Mouse (Mus musculus) liver, embryonic 11.5 days (tissue): ENCODE data around the gene Srgap1. TPM values are rescaled to one million over a fixed set of nuclear protein-coding genes. Genes with fewer than 3 reads are reported as not detected.
A peak's percentile ranks its signal among the peaks of the same experiment; 100 is the strongest.

Experiments
- ATAC-seq: fragments of 200-750 bp; cut with Nextera tagmentation; replicated peaks from 2 replicates; pipeline ENCODE4 v1.8.0; 2017; ENCODE audit warnings: moderate number of reproducible peaks, mild to moderate bottlenecking, moderate TSS enrichment, moderate library complexity; ENCODE audit not compliant: low FRiP score
- DNase-seq: peaks from one replicate; pipeline ENCODE4 v3.0.0-alpha.2; 2017; ENCODE audit warnings: low spot score
- H3K27ac ChIP-seq: fragments of 300-500 bp; sonication (generic); 2 replicates; pipeline ENCODE4 v1.5.1; 2014; ENCODE audit warnings: mild to moderate bottlenecking, low read depth, low read length, control low read depth
- H3K27me3 ChIP-seq: fragments of 300-500 bp; sonication (generic); replicated peaks from 2 replicates; pipeline ENCODE4 v1.6.1; 2014; ENCODE audit warnings: low read length, mixed read lengths; ENCODE audit not compliant: control insufficient read depth, insufficient read depth
- H3K36me3 ChIP-seq: fragments of 300-500 bp; sonication (generic); 2 replicates; pipeline ENCODE4 v1.6.1; 2014; ENCODE audit warnings: mild to moderate bottlenecking, low read length, moderate library complexity, mixed read lengths; ENCODE audit not compliant: control insufficient read depth, insufficient read depth
- H3K4me1 ChIP-seq: fragments of 300-500 bp; sonication (generic); replicated peaks from 2 replicates; pipeline ENCODE4 v1.6.1; 2014; ENCODE audit warnings: low read length, mixed read lengths; ENCODE audit not compliant: control insufficient read depth, insufficient read depth
- H3K4me2 ChIP-seq: fragments of 300-500 bp; sonication (generic); 2 replicates; pipeline ENCODE4 v1.6.1; 2014; ENCODE audit warnings: mild to moderate bottlenecking, control low read depth, moderate library complexity
- H3K4me3 ChIP-seq: fragments of 300-500 bp; sonication (generic); 2 replicates; pipeline ENCODE4 v1.5.1; 2014; ENCODE audit warnings: low read depth, low read length, control low read depth
- H3K9ac ChIP-seq: fragments of 300-500 bp; sonication (generic); 2 replicates; pipeline ENCODE4 v1.6.1; 2014; ENCODE audit warnings: low read depth, low read length, control low read depth
- H3K9me3 ChIP-seq: fragments of 300-500 bp; sonication (generic); 2 replicates; pipeline ENCODE4 v1.6.1; 2016; ENCODE audit warnings: low read length, inconsistent platforms, mixed read lengths; ENCODE audit not compliant: control insufficient read depth
- WGBS: fragments of 180-500 bp; shearing (Covaris S2); extraction: QIAGEN DNeasy Blood & Tissue Kit; methylation state at CpG from one replicate; pipeline ENCODE4 v1.1.7; 2014; 5-methylcytosine and 5-hydroxymethylcytosine counted together
- polyA plus RNA-seq: library from polyadenylated mRNA; unstranded; fragments of >200 nt; fragmentation: Nextera tagmentation; extraction: Ambion mirVana; gene quantifications from 2 replicates; pipeline ENCODE4 v1.2.1, GENCODE M21; 2014

The Srgap1 gene
- polyA plus RNA-seq, 1 experiment from 2014 or later, result 3.8 TPM

DNA sequence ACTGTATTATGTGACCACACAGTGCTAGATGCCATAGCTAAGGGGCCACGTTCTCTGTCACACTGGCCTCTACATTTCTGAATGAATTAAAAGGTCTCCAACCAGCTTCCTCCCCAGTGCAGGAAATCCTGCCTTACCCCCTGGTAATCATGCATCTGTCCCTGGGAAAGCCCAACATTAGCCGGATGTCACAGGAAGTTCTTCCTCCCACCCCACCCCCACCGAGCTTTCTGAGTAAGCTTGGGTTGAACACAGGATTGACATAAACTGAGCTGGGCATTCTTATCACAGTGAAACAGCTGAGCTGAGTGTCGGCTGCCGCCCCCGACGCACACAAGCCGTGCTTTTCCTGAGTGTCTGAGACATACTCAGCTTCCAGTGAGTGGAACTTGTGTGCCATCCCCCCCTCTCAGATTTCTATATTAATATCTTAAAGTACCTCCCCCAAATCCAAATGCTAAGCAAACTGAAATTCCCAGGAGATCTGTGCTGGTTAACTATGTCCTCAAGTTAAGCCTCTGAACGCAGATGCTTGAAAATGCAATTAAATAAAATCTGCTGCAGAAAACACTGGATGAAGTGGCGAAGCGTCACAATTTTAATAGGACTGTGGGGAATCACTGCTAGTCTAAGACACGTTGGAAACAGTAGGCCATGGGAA, 38.3 kb downstream of the Srgap1 start:
- WGBS, result 26% methylated on average over 12 of the region's 12 CpGs
- DNase-seq, result peak; percentile 45
- no peaks in the 10 kb centered on the region for H3K27me3 ChIP-seq
- no peaks in the 10 kb centered on the region for H3K9me3 ChIP-seq
- no peaks in the 10 kb centered on the region for H3K36me3 ChIP-seq
- no peak overlapping the region for H3K9ac ChIP-seq
- no peak overlapping the region for H3K4me3 ChIP-seq
- peaks cover 25% of the 10 kb centered on the region for H3K4me1 ChIP-seq
- peak overlapping the region; percentile 48 for H3K27ac ChIP-seq
- H3K4me2 ChIP-seq, result peak overlapping the region; percentile 49
- peak; percentile 70 for ATAC-seq

DNA sequence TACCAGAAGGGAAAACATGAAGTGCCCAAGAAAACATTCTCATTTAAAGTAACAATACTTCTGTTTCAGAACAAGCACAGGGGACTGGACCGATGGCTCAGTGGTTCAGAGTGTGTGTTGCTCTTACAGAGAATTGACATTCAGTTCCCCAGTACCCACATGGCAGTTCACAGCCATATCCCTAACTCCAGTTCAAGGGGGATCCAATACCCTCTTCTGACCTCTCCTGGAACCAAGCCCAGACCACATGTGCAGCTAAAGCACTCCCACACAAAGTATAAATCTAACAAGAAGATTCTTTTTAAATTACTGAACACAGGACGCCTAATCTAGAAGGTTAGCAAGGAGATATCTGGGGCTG, 38.8 kb downstream of the Srgap1 start:
- peak overlapping the region; percentile 22; the same call in 1 of the 2 replicates for H3K9ac ChIP-seq
- ATAC-seq (peak; percentile 18; the same call in 1 of the 2 replicates), DNase-seq (no peak)
- peak overlapping the region; percentile 48 for H3K27ac ChIP-seq
- no peaks in the 10 kb centered on the region for H3K27me3 ChIP-seq
- H3K4me1 ChIP-seq, result peaks cover 25% of the 10 kb centered on the region
- no peaks in the 10 kb centered on the region for H3K9me3 ChIP-seq
- no peaks in the 10 kb centered on the region for H3K36me3 ChIP-seq
- WGBS, result 38% methylated on average over 2 of the region's 2 CpGs
- H3K4me3 ChIP-seq, result no peak overlapping the region
- peak overlapping the region; percentile 49 for H3K4me2 ChIP-seq

GRCm38 (mm10) chr10:122006606-122007005, 40.5 kb downstream of the Srgap1 start:
- WGBS, result 53% methylated on average over 5 of the region's 5 CpGs
- ATAC-seq, result no peak
- peaks cover 25% of the 10 kb centered on the region for H3K4me1 ChIP-seq

GRCm38 (mm10) chr10:122006151-122006550, 41.0 kb downstream of the Srgap1 start:
- H3K4me2 ChIP-seq, result no peak overlapping the region
- no peaks in the 10 kb centered on the region for H3K9me3 ChIP-seq
- no peaks in the 10 kb centered on the region for H3K27me3 ChIP-seq
- DNase-seq (no peak), ATAC-seq (no peak)
- H3K27ac ChIP-seq, result no peak overlapping the region
- H3K4me1 ChIP-seq, result peaks cover 25% of the 10 kb centered on the region
- 68% methylated on average over 6 of the region's 6 CpGs for WGBS
- no peaks in the 10 kb centered on the region for H3K36me3 ChIP-seq
- H3K4me3 ChIP-seq, result no peak overlapping the region
- H3K9ac ChIP-seq, result no peak overlapping the region

More at GRCm38 (mm10) chr10:122006606-122007005, 40.5 kb downstream of the Srgap1 start:
- Histone ChIP-seq H3K9ac (no peak overlapping the region), H3K27ac (no peak overlapping the region), H3K36me3 (no peaks in the 10 kb centered on the region), H3K4me3 (no peak overlapping the region), H3K27me3 (no peaks in the 10 kb centered on the region), H3K4me2 (no peak overlapping the region), H3K9me3 (no peaks in the 10 kb centered on the region)
- no peak for DNase-seq

DNA sequence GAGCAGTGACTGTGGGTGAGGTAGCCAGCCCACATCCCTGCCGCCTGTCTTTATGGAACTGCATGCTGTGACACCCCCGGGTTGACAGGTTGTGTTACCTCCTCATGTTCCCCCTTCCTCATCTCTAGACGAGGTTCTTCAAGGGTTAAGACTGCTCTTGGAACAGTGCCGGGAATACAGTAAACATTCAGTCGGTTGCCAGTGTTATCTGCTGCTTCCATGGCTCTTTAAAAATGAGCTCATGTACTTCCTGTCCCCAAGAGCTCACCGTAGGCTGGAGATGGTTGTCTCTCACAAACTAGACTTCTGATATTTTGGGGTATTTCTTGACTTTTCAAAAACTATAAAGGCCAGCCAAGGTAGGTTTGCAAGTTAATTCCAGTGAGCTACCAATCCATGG, 41.6 kb downstream of the Srgap1 start:
- H3K9me3 ChIP-seq, result no peaks in the 10 kb centered on the region
- WGBS, result 28% methylated on average over 6 of the region's 6 CpGs
- H3K27me3 ChIP-seq, result no peaks in the 10 kb centered on the region
- no peak overlapping the region for H3K4me2 ChIP-seq
- DNase-seq (no peak), ATAC-seq (no peak)
- H3K27ac ChIP-seq, result no peak overlapping the region
- H3K4me1 ChIP-seq, result peaks cover 25% of the 10 kb centered on the region
- no peak overlapping the region for H3K4me3 ChIP-seq
- no peaks in the 10 kb centered on the region for H3K36me3 ChIP-seq
- H3K9ac ChIP-seq, result no peak overlapping the region

GRCm38 (mm10) chr10:122002930-122003329, 44.2 kb downstream of the Srgap1 start:
- Histone ChIP-seq H3K27ac (no peak overlapping the region), H3K4me3 (no peak overlapping the region), H3K4me1 (peaks cover 13% of the 10 kb centered on the region), H3K9ac (no peak overlapping the region), H3K4me2 (no peak overlapping the region), H3K9me3 (no peaks in the 10 kb centered on the region), H3K27me3 (no peaks in the 10 kb centered on the region), H3K36me3 (no peaks in the 10 kb centered on the region)
- DNase-seq (no peak), ATAC-seq (0 out of 2 replicates have a peak, but pooled peaks have one; percentile 18)
- 52% methylated on average over 6 of the region's 6 CpGs for WGBS

GRCm38 (mm10) chr10:121998806-121999205, 48.3 kb downstream of the Srgap1 start:
- H3K36me3 ChIP-seq, result no peaks in the 10 kb centered on the region
- H3K4me1 ChIP-seq, result no peaks in the 10 kb centered on the region
- no peak overlapping the region for H3K4me3 ChIP-seq
- H3K27ac ChIP-seq, result no peak overlapping the region
- no peak for ATAC-seq
- no peaks in the 10 kb centered on the region for H3K9me3 ChIP-seq
- no peak overlapping the region for H3K9ac ChIP-seq
- H3K27me3 ChIP-seq, result no peaks in the 10 kb centered on the region
- DNase-seq, result no peak
- H3K4me2 ChIP-seq, result no peak overlapping the region
- 74% methylated on average over 7 of the region's 7 CpGs for WGBS

DNA sequence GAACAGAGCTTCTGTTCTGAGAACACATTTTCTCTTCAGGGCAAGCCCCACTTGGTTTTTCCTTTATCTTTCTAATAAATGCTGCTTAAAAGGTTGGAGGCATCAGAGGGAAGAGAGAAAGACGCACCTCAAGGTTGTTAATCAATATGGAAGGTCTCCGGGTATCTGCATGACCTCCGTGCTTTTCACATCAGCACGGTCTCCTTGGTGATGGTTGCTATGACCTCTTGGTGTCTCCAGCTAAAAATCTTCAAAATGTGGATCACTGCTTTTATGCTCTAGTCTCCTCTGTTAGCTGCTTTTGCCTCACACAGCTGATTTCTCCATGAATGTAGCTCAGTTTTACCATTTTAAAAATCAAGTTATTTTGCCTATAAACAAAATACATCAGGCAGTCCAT, 50.6 kb downstream of the Srgap1 start:
- no peak overlapping the region for H3K9ac ChIP-seq
- no peaks in the 10 kb centered on the region for H3K4me1 ChIP-seq
- no peaks in the 10 kb centered on the region for H3K27me3 ChIP-seq
- no peaks in the 10 kb centered on the region for H3K9me3 ChIP-seq
- H3K4me3 ChIP-seq, result no peak overlapping the region
- ATAC-seq, result no peak
- no peak for DNase-seq
- 82% methylated on average over 4 of the region's 4 CpGs for WGBS
- H3K27ac ChIP-seq, result no peak overlapping the region
- no peaks in the 10 kb centered on the region for H3K36me3 ChIP-seq
- H3K4me2 ChIP-seq, result no peak overlapping the region

DNA sequence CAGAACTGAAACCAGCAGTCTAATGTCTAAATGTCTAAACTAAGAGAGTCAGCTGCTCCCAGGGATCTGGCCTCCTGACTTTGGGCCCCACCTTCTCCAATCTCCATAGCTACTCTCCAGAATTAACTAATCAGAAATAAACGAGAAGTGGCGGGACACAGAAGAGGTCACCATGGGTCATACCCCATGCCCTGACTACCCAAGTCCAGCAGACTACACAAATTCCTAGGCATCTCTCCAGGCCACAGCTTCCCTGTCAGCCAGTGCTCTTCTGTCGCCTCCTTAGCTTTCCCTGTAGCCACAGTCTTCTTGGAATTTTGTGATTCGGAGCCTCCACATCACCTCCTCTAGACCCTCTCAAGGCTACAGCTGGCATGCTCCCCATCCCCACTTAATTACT, 51.7 kb downstream of the Srgap1 start:
- WGBS, result 58% methylated on average over 4 of the region's 4 CpGs
- Histone ChIP-seq H3K4me1 (no peaks in the 10 kb centered on the region), H3K9ac (no peak overlapping the region), H3K4me3 (no peak overlapping the region), H3K27ac (no peak overlapping the region), H3K4me2 (no peak overlapping the region), H3K9me3 (no peaks in the 10 kb centered on the region), H3K27me3 (no peaks in the 10 kb centered on the region), H3K36me3 (no peaks in the 10 kb centered on the region)
- ATAC-seq, result no peak
- no peak for DNase-seq
